9 mouse cellular contexts compared by ENCODE assay signal in the genomic region with DNA sequence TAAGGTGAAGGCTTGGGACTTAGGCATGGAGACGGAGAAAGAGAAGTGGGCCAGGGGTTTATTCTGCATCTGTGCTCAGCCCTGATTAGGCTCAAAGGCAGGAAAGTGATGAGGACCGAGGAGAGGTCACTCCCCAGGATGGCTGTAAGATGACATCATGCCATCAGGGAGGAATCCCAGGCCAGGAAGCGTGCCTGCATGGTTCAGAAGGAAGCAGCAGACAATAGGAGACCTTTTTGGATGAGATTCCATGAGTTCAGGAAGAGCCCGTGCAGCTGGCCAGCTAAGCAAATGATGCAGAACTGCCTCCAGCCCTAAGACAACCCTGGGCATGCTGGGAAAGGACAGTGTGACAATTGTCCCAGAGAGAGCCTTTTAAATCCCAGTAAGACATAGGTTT.
DNase-seq lines count a peak whose midpoint lies in the region; ATAC-seq and TF ChIP-seq lines count a peak whose summit lies in the region.
"Had no signal": no experiment of that assay in that cellular context is flagged by ENCODE, and none has a peak within 500 bp of the region (broad histone marks: within the 10 kb centered on the region; RNA-seq: fewer than 3 reads in every experiment).

No protein-coding gene starts in this region.

- H3K4me1 ChIP-seq in stomach, embryonic 16.5 days (ENCODE audit: control insufficient read depth, insufficient read depth, low read length): peaks cover 28% of the 10 kb centered on the region
- H3K4me1 ChIP-seq in stomach, postnatal 0 days (replicated peaks; ENCODE audit: control insufficient read depth, insufficient read depth): 0 out of 2 replicates have a peak, but pooled peaks cover 4% of the 10 kb centered on the region
- peaks cover 73% of the 10 kb centered on the region for H3K4me1 ChIP-seq in heart, embryonic 15.5 days (replicated peaks)

- ATAC-seq in stomach, embryonic 16.5 days (ENCODE audit: insufficient read depth, low FRiP score): no peak
- no peak for ATAC-seq in stomach, postnatal 0 days (ENCODE audit: low FRiP score, low TSS enrichment)
- ATAC-seq in heart, embryonic 15.5 days (replicated peaks; ENCODE audit: insufficient number of reproducible peaks, insufficient read depth, low FRiP score, low read depth): peak; percentile 24; the same call in 1 of the 2 replicates
- no peak for ATAC-seq in megakaryocyte progenitor cell, adult 5-6 weeks (replicated peaks; ENCODE audit: poor library complexity)

- 51% methylated on average over 4 of the region's 4 CpGs for WGBS in stomach, embryonic 16.5 days
- 47% methylated on average over 4 of the region's 4 CpGs for WGBS in stomach, postnatal 0 days
- WGBS in heart, embryonic 15.5 days: 19% methylated on average over 4 of the region's 4 CpGs

- no peak overlapping the region for H3K9ac ChIP-seq in stomach, embryonic 16.5 days (ENCODE audit: low read length)
- no peak overlapping the region for H3K9ac ChIP-seq in stomach, postnatal 0 days (ENCODE audit: low read length)
- H3K9ac ChIP-seq in heart, embryonic 15.5 days: no peak overlapping the region
- H3K9ac ChIP-seq: hindbrain, embryonic 15.5 days had no signal

- peak overlapping the region; percentile 43 for H3K27ac ChIP-seq in stomach, embryonic 16.5 days (ENCODE audit: low read length)
- no peak overlapping the region for H3K27ac ChIP-seq in stomach, postnatal 0 days (replicated peaks)
- H3K27ac ChIP-seq in heart, embryonic 15.5 days: peak overlapping the region; percentile 81
- H3K27ac ChIP-seq: hindbrain, embryonic 15.5 days had no signal

- H3K4me3 ChIP-seq in stomach, embryonic 16.5 days (replicated peaks; ENCODE audit: low read length): no peak overlapping the region
- H3K4me3 ChIP-seq in stomach, postnatal 0 days (ENCODE audit: low read depth, low read length): no peak overlapping the region
- no peak overlapping the region for H3K4me3 ChIP-seq in heart, embryonic 15.5 days
- H3K4me3 ChIP-seq: hindbrain, embryonic 15.5 days had no signal

- no peak for DNase-seq in stomach, postnatal 0 days (ENCODE audit: low spot score)
- DNase-seq in kidney, postnatal 36 days: peak; percentile 39 to 49
- DNase-seq in natural killer cell, adult 2 months (ENCODE audit: low spot score in 2 of 2): no peak
- no peak for DNase-seq in right cerebral cortex, postnatal 4 days

- no peaks in the 10 kb centered on the region for H3K9me3 ChIP-seq in stomach, embryonic 16.5 days (replicated peaks; ENCODE audit: control insufficient read depth, low read length)
- H3K9me3 ChIP-seq in stomach, postnatal 0 days (ENCODE audit: control insufficient read depth, low read length): no peaks in the 10 kb centered on the region
- H3K9me3 ChIP-seq in heart, embryonic 15.5 days (replicated peaks): no peaks in the 10 kb centered on the region
- H3K9me3 ChIP-seq: hindbrain, embryonic 15.5 days had no signal

- H3K27me3 ChIP-seq in stomach, embryonic 16.5 days (ENCODE audit: control insufficient read depth, insufficient read depth, low read length): no peaks in the 10 kb centered on the region
- no peaks in the 10 kb centered on the region for H3K27me3 ChIP-seq in stomach, postnatal 0 days (ENCODE audit: control insufficient read depth, insufficient read depth, low read length)
- no peaks in the 10 kb centered on the region for H3K27me3 ChIP-seq in heart, embryonic 15.5 days
- H3K27me3 ChIP-seq: hindbrain, embryonic 15.5 days had no signal

- H3K4me2 ChIP-seq in stomach, embryonic 16.5 days (ENCODE audit: low read depth, low read length): no peak overlapping the region
- no peak overlapping the region for H3K4me2 ChIP-seq in stomach, postnatal 0 days (replicated peaks; ENCODE audit: low read depth)
- no peak overlapping the region for H3K4me2 ChIP-seq in heart, embryonic 15.5 days
- H3K4me2 ChIP-seq: hindbrain, embryonic 15.5 days had no signal

- TF ChIP-seq CTCF in stomach, postnatal 0 days (IDR thresholded peaks at IDR 0.05; ENCODE audit: low read depth): no peak

- TF ChIP-seq EP300 in stomach, postnatal 0 days (optimal IDR thresholded peaks at IDR 0.05): no peak

- H3K36me3 ChIP-seq in stomach, embryonic 16.5 days (ENCODE audit: control insufficient read depth, insufficient read depth, low read length): no peaks in the 10 kb centered on the region
- H3K36me3 ChIP-seq in stomach, postnatal 0 days (ENCODE audit: control insufficient read depth, insufficient read depth, low read length): no peaks in the 10 kb centered on the region
- H3K36me3 ChIP-seq in heart, embryonic 15.5 days: no peaks in the 10 kb centered on the region
- H3K36me3 ChIP-seq: G1E; hindbrain, embryonic 15.5 days had no signal

Comparison
In these comparisons a context has a peak if more than half of its experiments do, and no peak if none do; other contexts are left out.
1. DNase-seq: peak in kidney, postnatal 36 days (2 of 2); none in stomach, postnatal 0 days (single experiment), natural killer cell, adult 2 months (0 of 2) and right cerebral cortex, postnatal 4 days (single experiment).